Mouse (Mus musculus): ENCODE measurements at regions not wholly inside any gene's neighbourhood (a gene's known extent, or its start where the extent isn't known, plus 50 kb on each side); places are given as distances from the start of the nearest gene placed in this dataset.

DNA sequence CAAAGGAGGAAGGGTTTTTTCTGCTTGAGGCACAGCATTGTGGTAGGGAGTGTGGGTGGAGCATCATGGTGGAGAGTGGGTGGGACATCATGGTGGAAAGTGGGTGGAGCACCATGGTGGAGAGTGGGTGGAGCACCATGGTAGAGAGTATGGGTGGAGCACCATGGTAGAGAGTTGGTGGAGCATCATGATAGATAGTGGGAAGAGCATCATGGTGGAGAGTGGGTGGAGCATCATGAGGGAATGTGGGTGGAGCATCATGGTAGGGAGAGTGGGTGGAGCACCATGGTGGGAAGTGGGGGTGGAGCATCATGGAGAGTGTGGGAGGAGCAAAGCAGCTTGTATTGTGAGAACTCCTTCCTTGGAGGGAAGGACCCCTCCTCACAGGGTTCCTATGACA is 52.8 kb upstream of the Eln start:
- Histone ChIP-seq H3K9ac (replicated peaks; ENCODE audit: low read length, poor library complexity, severe bottlenecking) (no peak overlapping the region), H3K4me3 (ENCODE audit: low read depth, low read length) (no peak overlapping the region), H3K9me3 (ENCODE audit: low read length) (no peaks in the 10 kb centered on the region), H3K4me1 (ENCODE audit: insufficient read depth, low read length) (no peaks in the 10 kb centered on the region), H3K36me3 (ENCODE audit: insufficient read depth, low read length) (no peaks in the 10 kb centered on the region), H3K27me3 (ENCODE audit: insufficient read depth, low read length) (no peaks in the 10 kb centered on the region), H3K4me2 (ENCODE audit: low read depth, low read length, poor library complexity, severe bottlenecking) (no peak overlapping the region), H3K27ac (ENCODE audit: low read depth, low read length) (no peak overlapping the region)
- ATAC-seq (ENCODE audit: low FRiP score) (no peak), DNase-seq (ENCODE audit: low spot score) (no peak)
- no peak for TF ChIP-seq CTCF (IDR thresholded peaks at IDR 0.05)

DNA sequence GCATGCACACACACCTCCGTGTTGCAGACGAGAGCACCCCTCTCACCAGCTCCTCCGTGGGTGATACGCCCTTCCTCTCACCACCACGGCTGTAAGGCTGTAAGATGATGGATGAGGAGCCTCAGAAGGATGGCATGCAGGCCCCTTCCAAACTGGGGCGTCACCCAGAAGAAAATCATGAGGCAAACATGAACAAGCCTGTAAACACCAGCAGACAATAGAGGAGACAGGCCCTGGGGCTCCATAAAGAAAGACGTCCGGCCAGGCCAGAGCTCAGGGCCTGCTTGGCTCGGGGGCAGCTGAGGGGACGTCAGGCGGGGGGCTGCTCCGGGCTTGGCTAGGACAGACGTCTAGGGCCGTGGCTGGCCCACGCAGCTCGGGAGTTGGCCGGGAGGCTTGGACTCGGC is 50.6 kb upstream of the Eln start:
- no peak overlapping the region for H3K9ac ChIP-seq (replicated peaks; ENCODE audit: low read length, poor library complexity, severe bottlenecking)
- no peaks in the 10 kb centered on the region for H3K4me1 ChIP-seq (ENCODE audit: insufficient read depth, low read length)
- no peaks in the 10 kb centered on the region for H3K36me3 ChIP-seq (ENCODE audit: insufficient read depth, low read length)
- H3K4me3 ChIP-seq (ENCODE audit: low read depth, low read length): no peak overlapping the region
- WGBS: 79% methylated on average over 17 of the region's 18 CpGs
- no peaks in the 10 kb centered on the region for H3K9me3 ChIP-seq (ENCODE audit: low read length)
- ATAC-seq (ENCODE audit: low FRiP score) (no peak), DNase-seq (ENCODE audit: low spot score) (no peak)
- no peaks in the 10 kb centered on the region for H3K27me3 ChIP-seq (ENCODE audit: insufficient read depth, low read length)
- TF ChIP-seq CTCF (IDR thresholded peaks at IDR 0.05): no peak
- H3K27ac ChIP-seq (ENCODE audit: low read depth, low read length): no peak overlapping the region
- no peak overlapping the region for H3K4me2 ChIP-seq (ENCODE audit: low read depth, low read length, poor library complexity, severe bottlenecking)

Data from midbrain, postnatal 0 days (tissue).